Mouse (Mus musculus) C2C12 (cell line): ENCODE measurements around the gene Mtg2.

Experiments
- CTCF ChIP-seq: IDR thresholded peaks from one replicate; pipeline ENCODE4 v1.5.1; 2011; ENCODE audit not compliant: control insufficient read depth, insufficient read depth, insufficient read length
- MAX ChIP-seq: IDR thresholded peaks from one replicate; pipeline ENCODE4 v1.6.1; 2011; ENCODE audit warnings: mild to moderate bottlenecking, control low read depth
- MYOD1 ChIP-seq: IDR thresholded peaks from one replicate; pipeline ENCODE4 v1.6.1; 2011; ENCODE audit warnings: low read depth; ENCODE audit not compliant: control insufficient read depth, insufficient read length

DNA sequence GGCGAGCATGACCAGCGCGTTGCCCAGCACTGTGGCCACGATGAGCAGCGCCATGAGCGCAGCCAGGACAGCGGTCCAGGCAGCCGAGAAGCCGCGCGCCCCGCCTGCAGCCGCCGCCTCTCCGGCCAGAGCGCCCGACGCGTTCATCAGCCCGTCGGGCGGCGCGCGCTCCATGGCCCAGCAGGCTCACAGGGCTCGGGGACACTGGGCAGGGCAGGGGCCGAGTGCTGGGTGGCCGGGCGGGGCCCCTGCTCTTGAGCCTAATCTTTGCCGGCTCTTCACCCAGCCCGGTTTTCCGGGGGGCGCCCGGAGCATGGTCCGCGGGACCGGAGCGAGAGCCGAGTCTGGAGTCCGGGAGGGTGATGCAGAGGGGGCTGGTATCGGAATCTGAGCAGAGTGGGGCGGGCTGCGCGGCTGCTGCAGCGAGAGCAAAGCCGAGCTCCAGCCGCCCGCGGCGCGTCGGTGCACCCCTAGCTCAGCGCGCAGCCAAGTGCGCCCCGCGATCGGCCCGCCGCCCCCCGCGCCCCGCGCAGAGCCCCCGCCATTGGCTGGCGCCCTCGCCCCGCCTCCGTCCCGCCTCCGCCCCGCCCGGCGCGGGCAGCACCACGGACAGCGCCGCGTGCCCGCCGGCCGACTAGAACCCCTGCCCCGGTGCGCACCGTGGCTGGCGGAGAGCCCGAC is 33.7 kb downstream of the Mtg2 start, which contains the start of gene Hrh3:
- no peak for TF ChIP-seq CTCF
- TF ChIP-seq MYOD1: no peak
- no peak for TF ChIP-seq MAX
